Mouse (Mus musculus) stomach, embryonic 16.5 days (tissue): Measurements from ENCODE around the gene Tnpo3. TPM values are rescaled to one million over a fixed set of nuclear protein-coding genes. Genes with fewer than 3 reads are reported as not detected.

Experiments
- ATAC-seq: fragments of 200-750 bp; cut with Nextera tagmentation; 2 replicates; pipeline ENCODE4 v1.8.0; 2017; ENCODE audit warnings: moderate number of reproducible peaks, moderate TSS enrichment; ENCODE audit not compliant: insufficient read depth, low FRiP score
- H3K27ac ChIP-seq: fragments of 300-500 bp; sonication (generic); 2 replicates; pipeline ENCODE4 v1.5.1; 2014; ENCODE audit warnings: low read length
- H3K27me3 ChIP-seq: fragments of 300-500 bp; sonication (generic); 2 replicates; pipeline ENCODE4 v1.6.1; 2014; ENCODE audit warnings: low read length, control low read depth, mixed read lengths; ENCODE audit not compliant: control insufficient read depth, insufficient read depth
- H3K36me3 ChIP-seq: fragments of 300-500 bp; sonication (generic); 2 replicates; pipeline ENCODE4 v1.6.1; 2014; ENCODE audit warnings: low read length; ENCODE audit not compliant: control insufficient read depth, insufficient read depth
- H3K4me1 ChIP-seq: fragments of 300-500 bp; sonication (generic); 2 replicates; pipeline ENCODE4 v1.6.1; 2014; ENCODE audit warnings: low read length, control low read depth, mixed read lengths; ENCODE audit not compliant: control insufficient read depth, insufficient read depth
- H3K4me2 ChIP-seq: fragments of 300-500 bp; sonication (generic); 2 replicates; pipeline ENCODE4 v1.6.1; 2014; ENCODE audit warnings: low read depth, low read length, mixed read lengths
- H3K4me3 ChIP-seq: fragments of 300-500 bp; sonication (generic); replicated peaks from 2 replicates; pipeline ENCODE4 v1.5.1; 2014; ENCODE audit warnings: mild to moderate bottlenecking, low read length
- H3K9ac ChIP-seq: fragments of 300-500 bp; sonication (generic); 2 replicates; pipeline ENCODE4 v1.6.1; 2014; ENCODE audit warnings: low read length
- H3K9me3 ChIP-seq: fragments of 300-500 bp; sonication (generic); replicated peaks from 2 replicates; pipeline ENCODE4 v1.6.1; 2016; ENCODE audit warnings: low read length, control low read depth; ENCODE audit not compliant: control insufficient read depth
- WGBS: fragments of 180-500 bp; shearing (Covaris S2); extraction: QIAGEN DNeasy Blood & Tissue Kit; methylation state at CpG from one replicate; pipeline ENCODE4 v1.1.7; 2014; 5-methylcytosine and 5-hydroxymethylcytosine counted together
- polyA plus RNA-seq: library from polyadenylated mRNA; unstranded; fragments of >200 nt; fragmentation: Nextera tagmentation; extraction: Ambion mirVana; gene quantifications from 2 replicates; pipeline ENCODE4 v1.2.1, GENCODE M21; 2015

The Tnpo3 gene
- polyA plus RNA-seq, 1 experiment from 2014 or later: 75.1 TPM

DNA sequence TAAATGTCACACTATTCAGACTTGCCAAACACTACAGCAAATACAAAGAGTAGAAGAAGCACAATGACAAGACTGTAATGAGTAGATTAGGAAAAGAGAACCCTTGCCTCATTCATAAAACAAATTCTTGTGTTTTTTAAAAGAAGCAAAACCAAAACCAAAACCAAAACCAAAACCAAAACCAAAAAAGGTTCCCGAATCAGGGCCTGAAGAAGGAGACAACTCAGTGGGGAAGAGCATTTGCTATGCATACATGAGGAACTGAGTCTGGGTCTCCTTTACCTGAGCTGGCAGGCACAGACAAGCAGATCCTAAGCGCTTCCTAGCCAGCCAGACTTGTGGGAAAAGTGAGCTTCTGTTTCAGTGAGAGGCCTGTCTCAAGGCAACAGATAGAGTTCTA, 52.6 kb downstream of the Tnpo3 start:
- no peak overlapping the region for H3K27ac ChIP-seq
- ATAC-seq: no peak
- no peaks in the 10 kb centered on the region for H3K27me3 ChIP-seq
- H3K4me3 ChIP-seq: no peak overlapping the region
- no peak overlapping the region for H3K4me2 ChIP-seq
- WGBS: 93% methylated on average over 2 of the region's 2 CpGs
- H3K9me3 ChIP-seq: no peaks in the 10 kb centered on the region
- no peaks in the 10 kb centered on the region for H3K4me1 ChIP-seq
- peaks cover 22% of the 10 kb centered on the region; the same call in 1 of the 2 replicates for H3K36me3 ChIP-seq
- H3K9ac ChIP-seq: no peak overlapping the region

DNA sequence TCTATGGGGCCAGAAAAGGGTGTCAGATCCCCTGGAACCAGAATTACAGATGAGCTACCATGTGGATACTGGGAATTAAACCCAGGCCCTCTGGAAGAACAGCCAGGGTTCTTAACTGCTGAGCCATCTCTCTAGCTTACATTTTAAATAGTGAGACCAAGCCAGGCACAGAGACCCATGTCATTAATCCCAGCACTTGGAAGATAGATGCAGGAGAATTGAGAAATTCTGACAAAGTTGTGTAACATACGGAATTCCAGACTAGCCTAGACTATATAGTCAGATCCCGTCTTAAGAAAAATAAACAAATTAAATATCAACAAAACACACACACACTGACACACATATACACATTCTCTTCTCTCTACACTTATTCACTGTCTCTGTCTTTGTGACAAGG, 57.2 kb downstream of the Tnpo3 start:
- no peak overlapping the region for H3K4me3 ChIP-seq
- H3K9ac ChIP-seq: no peak overlapping the region
- peaks cover 18% of the 10 kb centered on the region for H3K36me3 ChIP-seq
- no peak for ATAC-seq
- H3K27ac ChIP-seq: no peak overlapping the region
- H3K9me3 ChIP-seq: no peaks in the 10 kb centered on the region
- no peaks in the 10 kb centered on the region for H3K27me3 ChIP-seq
- no peaks in the 10 kb centered on the region for H3K4me1 ChIP-seq
- WGBS: 54% methylated on average over 2 of the region's 2 CpGs
- H3K4me2 ChIP-seq: no peak overlapping the region

DNA sequence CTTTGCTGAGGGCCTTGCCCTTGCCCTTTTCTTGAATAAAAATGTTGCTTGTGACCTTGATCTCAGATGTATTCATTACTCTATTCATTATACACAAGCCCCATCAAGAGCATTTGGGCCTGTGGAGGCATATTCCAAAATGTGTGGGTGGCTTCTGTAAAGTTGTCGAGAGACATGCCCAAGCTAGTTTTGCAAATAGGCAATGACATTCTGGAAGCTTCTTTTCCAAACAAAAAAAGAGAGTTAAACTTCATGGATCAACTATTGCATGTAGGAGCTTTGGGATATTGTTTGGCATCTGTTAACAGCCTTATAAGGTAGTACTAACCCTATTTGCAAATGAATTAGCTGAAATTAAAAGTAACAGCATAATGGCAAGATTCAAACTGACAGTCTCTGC, 61.6 kb downstream of the Tnpo3 start:
- Histone ChIP-seq H3K36me3 (peaks cover 18% of the 10 kb centered on the region), H3K4me1 (no peaks in the 10 kb centered on the region), H3K9me3 (no peaks in the 10 kb centered on the region), H3K27ac (peak overlapping the region; percentile 78), H3K27me3 (no peaks in the 10 kb centered on the region), H3K4me2 (no peak overlapping the region), H3K9ac (no peak overlapping the region), H3K4me3 (no peak overlapping the region)
- ATAC-seq: no peak
- WGBS: 77% methylated on average over 1 of the region's 1 CpGs

DNA sequence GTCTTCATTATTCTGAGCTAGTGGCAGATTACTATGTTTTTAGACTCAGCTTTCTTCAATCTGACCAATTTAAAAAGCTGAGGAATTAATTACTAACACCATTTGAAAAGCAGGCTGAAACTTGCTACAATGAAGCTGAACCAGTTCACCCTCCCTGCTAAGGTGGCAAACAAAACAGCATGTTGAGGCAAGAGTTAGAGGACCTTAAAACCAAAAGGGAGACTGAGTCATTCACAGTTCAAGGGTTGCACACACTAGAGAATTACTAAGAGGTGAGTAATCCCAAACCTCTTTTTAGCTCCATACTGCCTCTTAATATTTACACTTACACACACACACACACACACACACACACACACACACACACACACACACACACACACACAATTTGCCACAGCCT, 62.1 kb downstream of the Tnpo3 start:
- no peaks in the 10 kb centered on the region for H3K9me3 ChIP-seq
- H3K27ac ChIP-seq: peak overlapping the region; percentile 66; the same call in 1 of the 2 replicates
- peaks cover 18% of the 10 kb centered on the region for H3K36me3 ChIP-seq
- no peaks in the 10 kb centered on the region for H3K4me1 ChIP-seq
- ATAC-seq: peak; percentile 69; the same call in 1 of the 2 replicates
- H3K9ac ChIP-seq: no peak overlapping the region
- no peak overlapping the region for H3K4me3 ChIP-seq
- no peaks in the 10 kb centered on the region for H3K27me3 ChIP-seq
- no peak overlapping the region for H3K4me2 ChIP-seq

DNA sequence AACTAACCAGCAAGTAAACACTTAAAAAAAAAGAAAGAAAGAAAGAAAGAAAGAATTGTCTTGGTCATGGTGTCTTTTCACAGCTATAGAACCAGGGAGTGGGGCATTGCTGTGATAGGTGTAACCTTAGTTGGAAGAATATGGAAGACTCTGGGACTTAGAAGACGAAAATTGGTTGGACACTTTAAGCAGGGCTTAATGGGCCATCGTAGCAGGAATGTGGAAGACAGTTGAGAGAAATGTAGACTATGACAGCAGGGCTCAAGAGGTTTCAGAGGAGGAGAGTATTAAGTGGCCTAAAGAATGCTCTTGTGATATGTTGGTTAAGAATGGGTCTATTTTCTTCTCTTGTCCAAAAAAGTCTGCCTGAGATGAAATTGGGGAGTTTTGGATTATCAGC, 64.1 kb downstream of the Tnpo3 start:
- peaks cover 24% of the 10 kb centered on the region for H3K36me3 ChIP-seq

DNA sequence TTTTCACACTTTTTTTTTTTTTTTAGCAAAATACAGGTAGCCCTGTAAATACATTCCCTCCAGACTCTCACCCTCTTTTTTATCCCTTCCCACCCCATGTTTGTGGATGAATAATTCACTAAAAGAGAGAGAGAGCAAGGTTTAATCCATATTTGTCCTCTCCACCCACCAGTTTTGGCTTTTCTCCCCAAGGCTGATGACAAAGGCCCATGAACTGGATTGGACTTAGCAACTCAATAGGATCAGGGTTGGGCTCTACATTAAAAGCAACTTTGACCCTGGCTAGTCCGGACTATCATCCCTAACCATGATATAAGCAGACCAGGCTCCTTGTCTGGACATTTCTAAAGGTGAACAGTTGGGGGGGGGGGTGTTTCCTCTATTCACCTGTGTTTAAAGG, 68.7 kb downstream of the Tnpo3 start:
- H3K36me3 ChIP-seq: peaks cover 20% of the 10 kb centered on the region
- H3K9me3 ChIP-seq: no peaks in the 10 kb centered on the region
- H3K4me3 ChIP-seq: no peak overlapping the region
- no peak overlapping the region for H3K27ac ChIP-seq
- H3K4me2 ChIP-seq: no peak overlapping the region
- H3K9ac ChIP-seq: no peak overlapping the region
- ATAC-seq: no peak
- no peaks in the 10 kb centered on the region for H3K4me1 ChIP-seq
- WGBS: 80% methylated on average over 1 of the region's 1 CpGs
- H3K27me3 ChIP-seq: no peaks in the 10 kb centered on the region

More for the DNA sequence above, 64.1 kb downstream of the Tnpo3 start:
- Histone ChIP-seq H3K27me3 (no peaks in the 10 kb centered on the region), H3K9ac (no peak overlapping the region), H3K27ac (no peak overlapping the region), H3K4me3 (no peak overlapping the region), H3K4me1 (no peaks in the 10 kb centered on the region), H3K4me2 (no peak overlapping the region), H3K9me3 (no peaks in the 10 kb centered on the region)
- ATAC-seq: no peak
- 95% methylated on average over 2 of the region's 2 CpGs for WGBS

DNA sequence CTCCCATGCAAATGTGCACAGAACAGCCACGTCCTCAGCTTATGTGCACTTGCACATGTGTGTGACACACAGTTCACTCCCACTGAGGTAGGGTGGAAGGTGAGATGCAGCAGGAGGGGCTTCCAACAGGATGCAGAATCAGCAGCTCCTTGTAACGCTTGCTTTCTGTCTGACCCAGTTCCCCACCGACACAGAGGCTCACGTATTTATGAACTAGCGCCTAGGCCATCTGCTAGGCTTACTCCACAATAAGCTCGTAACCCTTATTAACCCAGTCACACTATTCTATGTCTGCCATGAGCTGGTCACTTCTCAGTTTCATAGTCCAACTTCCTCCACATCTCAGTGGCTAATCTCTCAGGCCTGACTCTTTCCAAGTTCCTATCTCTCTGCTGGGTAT, 69.5 kb downstream of the Tnpo3 start:
- ATAC-seq: no peak
- no peak overlapping the region for H3K4me3 ChIP-seq
- H3K36me3 ChIP-seq: peaks cover 12% of the 10 kb centered on the region
- no peaks in the 10 kb centered on the region for H3K4me1 ChIP-seq
- WGBS: 81% methylated on average over 6 of the region's 6 CpGs
- no peaks in the 10 kb centered on the region for H3K9me3 ChIP-seq
- H3K9ac ChIP-seq: no peak overlapping the region
- H3K27ac ChIP-seq: no peak overlapping the region
- H3K27me3 ChIP-seq: no peaks in the 10 kb centered on the region
- H3K4me2 ChIP-seq: no peak overlapping the region

DNA sequence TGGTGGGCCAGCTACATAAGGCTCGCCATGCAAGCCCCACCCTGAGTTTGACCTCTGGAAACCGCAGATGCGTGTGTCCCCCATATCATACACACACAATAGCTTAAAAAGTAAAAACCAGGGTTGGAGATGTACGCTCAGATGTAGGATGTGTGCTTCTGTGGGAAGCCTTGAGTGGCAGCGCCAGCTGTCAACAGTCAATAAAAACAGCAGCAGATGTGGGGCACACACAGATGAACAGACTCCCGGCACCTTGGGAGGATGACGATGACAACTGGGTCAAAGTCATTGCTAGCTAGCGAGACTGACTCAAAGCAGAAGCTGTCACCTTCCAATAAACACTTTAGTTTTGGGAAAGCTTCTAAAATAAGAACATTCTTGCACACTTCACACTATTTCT, 70.2 kb downstream of the Tnpo3 start:
- no peak for ATAC-seq
- H3K36me3 ChIP-seq: peaks cover 6% of the 10 kb centered on the region; the same call in 1 of the 2 replicates
- no peaks in the 10 kb centered on the region for H3K4me1 ChIP-seq
- WGBS: 81% methylated on average over 8 of the region's 8 CpGs
- H3K9me3 ChIP-seq: no peaks in the 10 kb centered on the region
- no peak overlapping the region for H3K4me2 ChIP-seq
- H3K4me3 ChIP-seq: no peak overlapping the region
- H3K27ac ChIP-seq: no peak overlapping the region
- no peak overlapping the region for H3K9ac ChIP-seq
- H3K27me3 ChIP-seq: no peaks in the 10 kb centered on the region

DNA sequence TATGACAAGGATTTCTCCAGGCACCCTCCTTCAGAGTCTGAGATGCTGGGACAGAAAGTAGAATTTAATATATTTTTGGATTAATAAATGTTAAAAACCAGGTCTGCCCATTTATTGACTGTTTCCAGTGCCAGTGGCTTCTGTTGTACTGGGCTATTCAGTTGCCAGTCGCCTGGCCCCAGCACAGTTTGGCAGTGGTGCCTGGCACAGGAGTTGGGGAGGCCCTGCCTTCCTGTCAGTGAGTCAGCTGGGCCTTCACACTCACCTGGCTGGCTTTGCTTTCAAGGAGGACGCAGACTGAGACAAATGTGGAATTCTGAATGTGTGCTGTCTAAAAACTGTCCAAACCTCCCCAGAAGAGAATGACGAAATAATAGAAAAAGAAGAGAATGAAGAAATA, 72.5 kb downstream of the Tnpo3 start:
- H3K9ac ChIP-seq: no peak overlapping the region
- WGBS: 82% methylated on average over 3 of the region's 3 CpGs
- no peak for ATAC-seq
- peaks cover 6% of the 10 kb centered on the region; the same call in 1 of the 2 replicates for H3K36me3 ChIP-seq
- no peak overlapping the region for H3K27ac ChIP-seq
- no peaks in the 10 kb centered on the region for H3K27me3 ChIP-seq
- no peaks in the 10 kb centered on the region for H3K9me3 ChIP-seq
- no peak overlapping the region for H3K4me2 ChIP-seq
- no peak overlapping the region for H3K4me3 ChIP-seq
- H3K4me1 ChIP-seq: no peaks in the 10 kb centered on the region
